Mouse (Mus musculus): ENCODE measurements at regions not wholly inside any gene's neighbourhood (a gene's known extent, or its start where the extent isn't known, plus 50 kb on each side); places are given as distances from the start of the nearest gene placed in this dataset.

DNA sequence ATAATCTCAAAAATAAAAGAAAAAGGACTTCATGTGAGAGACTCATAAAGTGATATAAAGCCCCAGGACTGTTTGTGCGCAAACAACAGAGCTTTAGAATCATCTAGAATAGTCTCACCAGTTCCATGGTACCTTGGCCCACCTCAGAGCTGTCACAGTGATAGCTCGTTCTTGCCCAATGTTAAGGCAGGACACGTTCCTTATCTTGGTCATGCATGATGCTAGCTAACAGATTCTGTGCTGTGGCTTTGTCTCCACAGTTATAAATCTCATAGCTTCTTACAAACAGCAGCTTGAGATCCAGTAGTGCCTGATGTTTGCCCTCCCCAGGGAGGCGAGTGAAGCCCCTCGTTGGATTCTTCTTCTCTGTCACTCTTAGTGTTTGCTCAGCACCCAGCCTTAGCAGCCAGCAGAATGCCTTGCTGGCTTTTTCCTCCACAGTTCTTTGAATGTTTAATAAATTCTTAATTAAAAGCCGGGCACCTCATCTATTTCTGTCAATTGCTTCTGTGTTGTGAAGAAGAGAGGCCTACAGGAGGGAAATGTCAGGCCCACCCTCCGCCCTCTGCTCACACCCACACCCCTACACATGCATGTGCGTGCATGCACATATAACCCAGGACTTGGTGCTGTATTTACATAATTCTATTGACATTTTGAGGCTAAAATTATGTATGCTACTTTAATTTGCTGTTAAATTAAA is 515.6 kb upstream of the Fam160b2 start:
- H3K9me3 ChIP-seq (ENCODE audit: low read length): no peaks in the 10 kb centered on the region
- H3K27ac ChIP-seq (ENCODE audit: low read depth, low read length): 0 out of 2 replicates have a peak overlapping the region, but pooled peaks have one; percentile 32
- no peaks in the 10 kb centered on the region for H3K36me3 ChIP-seq (ENCODE audit: insufficient read depth, low read length)
- H3K4me2 ChIP-seq (ENCODE audit: low read depth, low read length, poor library complexity, severe bottlenecking): no peak overlapping the region
- DNase-seq (ENCODE audit: low spot score) (peak; percentile 34), ATAC-seq (ENCODE audit: low FRiP score) (no peak)
- H3K27me3 ChIP-seq (ENCODE audit: insufficient read depth, low read length): no peaks in the 10 kb centered on the region
- WGBS: 70% methylated on average over 8 of the region's 8 CpGs
- H3K4me1 ChIP-seq (ENCODE audit: insufficient read depth, low read length): no peaks in the 10 kb centered on the region
- no peak overlapping the region for H3K9ac ChIP-seq (replicated peaks; ENCODE audit: low read length, poor library complexity, severe bottlenecking)
- H3K4me3 ChIP-seq (ENCODE audit: low read depth, low read length): no peak overlapping the region
- TF ChIP-seq CTCF (IDR thresholded peaks at IDR 0.05): no peak

DNA sequence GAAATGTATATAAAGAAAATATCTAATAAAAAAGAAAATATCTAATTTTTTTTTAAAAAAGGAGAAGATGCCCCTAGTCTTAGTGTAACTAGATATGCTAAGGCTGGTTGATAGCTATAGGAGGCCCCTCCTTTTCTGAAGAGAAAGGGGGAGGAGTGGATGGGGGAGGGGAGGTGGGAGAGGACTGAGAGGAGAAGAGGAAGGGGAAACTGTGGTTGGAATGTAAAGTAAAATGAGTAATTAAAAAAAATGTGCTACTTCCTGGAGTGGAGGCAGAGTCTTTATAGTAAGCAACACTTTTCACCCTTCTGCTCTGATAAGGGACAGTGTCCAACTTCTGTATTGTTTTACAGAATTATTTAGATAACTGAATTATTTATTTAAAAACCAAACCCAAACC is 513.6 kb upstream of the Fam160b2 start:
- no peak for ATAC-seq (ENCODE audit: low FRiP score)

DNA sequence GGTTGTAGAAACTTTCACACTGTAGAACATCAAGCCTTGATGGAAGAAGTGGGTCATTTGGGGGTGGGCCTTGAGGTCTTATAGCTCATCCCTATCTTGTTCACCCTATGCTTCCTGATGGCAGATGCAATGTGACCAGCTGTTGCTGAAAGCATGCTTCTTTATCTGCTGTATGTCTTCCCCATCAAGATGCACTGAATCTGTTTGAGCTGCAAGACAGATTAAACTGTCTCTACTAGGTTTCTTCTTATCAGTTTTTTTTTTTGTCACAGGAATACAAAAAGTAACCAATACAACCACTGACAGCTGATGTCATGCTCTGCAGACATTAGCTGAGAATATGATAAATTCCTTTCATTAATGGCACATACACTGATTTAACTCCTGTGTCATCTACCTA is 505.0 kb upstream of the Fam160b2 start:
- no peak for ATAC-seq (ENCODE audit: low FRiP score)
- Histone ChIP-seq H3K36me3 (ENCODE audit: insufficient read depth, low read length) (no peaks in the 10 kb centered on the region), H3K4me2 (ENCODE audit: low read depth, low read length, poor library complexity, severe bottlenecking) (no peak overlapping the region), H3K9ac (replicated peaks; ENCODE audit: low read length, poor library complexity, severe bottlenecking) (no peak overlapping the region), H3K4me1 (ENCODE audit: insufficient read depth, low read length) (no peaks in the 10 kb centered on the region), H3K27me3 (ENCODE audit: insufficient read depth, low read length) (no peaks in the 10 kb centered on the region), H3K4me3 (ENCODE audit: low read depth, low read length) (no peak overlapping the region), H3K27ac (ENCODE audit: low read depth, low read length) (no peak overlapping the region), H3K9me3 (ENCODE audit: low read length) (no peaks in the 10 kb centered on the region)
- no peak for DNase-seq (ENCODE audit: low spot score)
- TF ChIP-seq CTCF (IDR thresholded peaks at IDR 0.05): no peak

More for the DNA sequence above, 513.6 kb upstream of the Fam160b2 start:
- Histone ChIP-seq H3K9me3 (ENCODE audit: low read length) (no peaks in the 10 kb centered on the region), H3K27me3 (ENCODE audit: insufficient read depth, low read length) (no peaks in the 10 kb centered on the region), H3K4me1 (ENCODE audit: insufficient read depth, low read length) (no peaks in the 10 kb centered on the region), H3K4me3 (ENCODE audit: low read depth, low read length) (no peak overlapping the region), H3K27ac (ENCODE audit: low read depth, low read length) (no peak overlapping the region), H3K4me2 (ENCODE audit: low read depth, low read length, poor library complexity, severe bottlenecking) (no peak overlapping the region), H3K9ac (replicated peaks; ENCODE audit: low read length, poor library complexity, severe bottlenecking) (no peak overlapping the region), H3K36me3 (ENCODE audit: insufficient read depth, low read length) (no peaks in the 10 kb centered on the region)
- DNase-seq (ENCODE audit: low spot score): no peak
- no peak for TF ChIP-seq CTCF (IDR thresholded peaks at IDR 0.05)

- no peak for DNase-seq (ENCODE audit: low spot score)
- no peak overlapping the region for H3K27ac ChIP-seq (ENCODE audit: low read depth, low read length)
- ATAC-seq (ENCODE audit: low FRiP score): no peak
- 86% methylated on average over 5 of the region's 5 CpGs for WGBS
- H3K4me2 ChIP-seq (ENCODE audit: low read depth, low read length, poor library complexity, severe bottlenecking): no peak overlapping the region
- H3K36me3 ChIP-seq (ENCODE audit: insufficient read depth, low read length): no peaks in the 10 kb centered on the region
- no peak for TF ChIP-seq CTCF (IDR thresholded peaks at IDR 0.05)
- no peak overlapping the region for H3K4me3 ChIP-seq (ENCODE audit: low read depth, low read length)
- H3K9me3 ChIP-seq (ENCODE audit: low read length): no peaks in the 10 kb centered on the region
- H3K9ac ChIP-seq (replicated peaks; ENCODE audit: low read length, poor library complexity, severe bottlenecking): no peak overlapping the region
- no peaks in the 10 kb centered on the region for H3K27me3 ChIP-seq (ENCODE audit: insufficient read depth, low read length)
- H3K4me1 ChIP-seq (ENCODE audit: insufficient read depth, low read length): no peaks in the 10 kb centered on the region
Measured at GRCm38 (mm10) chr14:71103955-71104354, 504.3 kb upstream of the Fam160b2 start.

DNA sequence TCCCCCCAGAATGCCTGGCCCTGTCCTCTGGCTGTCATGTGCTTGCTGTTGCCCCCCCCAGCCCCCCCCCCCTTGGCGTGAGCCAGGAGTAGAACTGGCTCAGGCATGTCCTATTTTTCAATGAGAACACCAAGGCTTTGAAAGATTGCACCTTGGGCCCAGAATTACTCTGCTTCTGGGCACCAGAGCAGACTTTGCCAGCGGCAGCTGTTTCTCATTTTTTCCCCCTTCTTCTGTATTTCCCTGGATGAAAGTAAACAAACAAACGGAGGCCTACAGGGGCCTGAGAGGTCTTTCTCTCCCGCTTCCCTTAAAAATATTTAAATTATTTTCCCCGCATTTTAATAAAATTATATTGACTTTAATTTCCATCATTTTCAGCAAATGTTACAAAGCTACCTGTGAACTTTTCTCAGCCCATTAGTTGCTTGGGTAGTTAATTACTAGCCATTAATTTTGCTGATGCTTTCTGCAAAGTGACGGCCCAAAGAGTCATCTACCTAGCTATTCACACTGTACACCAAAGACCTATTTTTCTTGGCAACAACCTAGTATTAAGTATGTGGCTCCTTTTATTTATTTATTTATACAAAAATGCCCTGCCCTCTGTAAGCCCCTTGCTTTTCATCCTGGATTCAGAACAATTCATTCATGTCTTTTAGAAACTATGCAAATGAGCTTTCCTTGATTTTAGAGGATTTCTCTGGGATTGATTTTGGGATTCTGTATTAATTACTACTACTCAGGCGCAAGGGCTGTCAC is 496.2 kb upstream of the Fam160b2 start:
- no peak for TF ChIP-seq CTCF (IDR thresholded peaks at IDR 0.05)
- H3K4me1 ChIP-seq (ENCODE audit: insufficient read depth, low read length): no peaks in the 10 kb centered on the region
- H3K27ac ChIP-seq (ENCODE audit: low read depth, low read length): no peak overlapping the region
- H3K27me3 ChIP-seq (ENCODE audit: insufficient read depth, low read length): no peaks in the 10 kb centered on the region
- ATAC-seq (ENCODE audit: low FRiP score): no peak
- H3K4me2 ChIP-seq (ENCODE audit: low read depth, low read length, poor library complexity, severe bottlenecking): no peak overlapping the region
- no peak for DNase-seq (ENCODE audit: low spot score)
- no peak overlapping the region for H3K4me3 ChIP-seq (ENCODE audit: low read depth, low read length)
- no peaks in the 10 kb centered on the region for H3K9me3 ChIP-seq (ENCODE audit: low read length)
- H3K36me3 ChIP-seq (ENCODE audit: insufficient read depth, low read length): no peaks in the 10 kb centered on the region
- 73% methylated on average over 7 of the region's 7 CpGs for WGBS
- H3K9ac ChIP-seq (replicated peaks; ENCODE audit: low read length, poor library complexity, severe bottlenecking): no peak overlapping the region

GRCm38 (mm10) chr14:71092626-71093326 is 493.1 kb upstream of the Fam160b2 start:
- H3K27me3 ChIP-seq (ENCODE audit: insufficient read depth, low read length): no peaks in the 10 kb centered on the region
- 79% methylated on average over 8 of the region's 8 CpGs for WGBS
- no peaks in the 10 kb centered on the region for H3K36me3 ChIP-seq (ENCODE audit: insufficient read depth, low read length)
- no peaks in the 10 kb centered on the region for H3K9me3 ChIP-seq (ENCODE audit: low read length)
- ATAC-seq (ENCODE audit: low FRiP score) (no peak), DNase-seq (ENCODE audit: low spot score) (peak; percentile 53)
- no peak overlapping the region for H3K4me3 ChIP-seq (ENCODE audit: low read depth, low read length)
- no peak for TF ChIP-seq CTCF (IDR thresholded peaks at IDR 0.05)
- H3K4me1 ChIP-seq (ENCODE audit: insufficient read depth, low read length): no peaks in the 10 kb centered on the region
- no peak overlapping the region for H3K9ac ChIP-seq (replicated peaks; ENCODE audit: low read length, poor library complexity, severe bottlenecking)
- no peak overlapping the region; the same call in 1 of the 2 replicates for H3K27ac ChIP-seq (ENCODE audit: low read depth, low read length)
- H3K4me2 ChIP-seq (ENCODE audit: low read depth, low read length, poor library complexity, severe bottlenecking): no peak overlapping the region

Measured in midbrain, postnatal 0 days (tissue).